Mouse (Mus musculus): Measurements from ENCODE around the gene Cnnm3. TPM values are rescaled to one million over a fixed set of nuclear protein-coding genes. Genes with fewer than 3 reads are reported as not detected.
"Not testable (repeated sequence)": the region's sequence is repeated elsewhere in the genome, so short reads cannot be mapped to it uniquely, and the experiment has no call there.

Gene Cnnm3
- total RNA-seq, 2 experiments from 2014 or later, result 44.1 to 45.1 TPM

DNA sequence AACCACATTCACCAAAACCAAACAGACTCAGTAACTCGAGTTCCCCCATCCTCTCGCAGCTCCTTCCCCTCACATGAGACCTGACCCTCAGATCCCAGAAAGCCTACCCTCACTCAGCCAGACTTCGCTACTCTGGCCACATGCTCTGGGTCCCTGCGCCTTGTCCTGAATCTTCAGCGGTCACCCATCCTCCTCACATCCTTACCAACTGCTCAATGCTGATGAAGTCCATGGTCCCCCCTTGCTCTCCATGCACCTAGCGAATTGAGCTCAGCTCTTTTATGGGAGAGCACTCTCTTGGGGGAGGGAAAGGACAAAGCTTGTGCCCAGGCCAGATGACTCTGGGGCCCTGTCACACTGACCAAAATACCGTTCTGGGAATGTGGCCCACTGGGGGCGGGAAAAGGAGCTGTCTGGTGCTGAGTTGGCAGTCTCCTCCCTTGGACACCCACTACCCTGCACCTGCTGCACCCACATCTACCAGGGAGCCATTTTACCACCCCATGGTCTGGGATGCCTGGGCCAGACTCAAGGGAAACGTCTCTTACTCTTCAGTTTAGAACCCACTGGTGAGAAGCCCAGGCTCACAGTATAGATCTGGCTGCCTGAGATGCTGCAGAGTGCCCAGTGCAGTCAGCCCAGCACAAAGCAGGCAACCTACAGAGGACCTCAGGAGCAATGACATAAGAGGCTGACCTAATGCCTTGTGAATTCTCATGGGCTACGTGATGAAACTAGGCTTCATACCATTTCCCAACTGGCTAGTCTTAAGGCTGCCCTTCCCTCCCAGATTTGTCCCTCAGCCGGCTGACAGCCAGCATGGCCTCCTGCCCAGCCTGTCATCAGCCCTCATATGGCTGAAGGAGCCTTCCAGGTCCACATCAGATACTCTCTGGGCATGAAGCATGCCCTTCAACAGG is 24.1 kb downstream of the Cnnm3 start:
- DNase-seq (ENCODE audit: low spot score in 2 of 2), result no peak

DNA sequence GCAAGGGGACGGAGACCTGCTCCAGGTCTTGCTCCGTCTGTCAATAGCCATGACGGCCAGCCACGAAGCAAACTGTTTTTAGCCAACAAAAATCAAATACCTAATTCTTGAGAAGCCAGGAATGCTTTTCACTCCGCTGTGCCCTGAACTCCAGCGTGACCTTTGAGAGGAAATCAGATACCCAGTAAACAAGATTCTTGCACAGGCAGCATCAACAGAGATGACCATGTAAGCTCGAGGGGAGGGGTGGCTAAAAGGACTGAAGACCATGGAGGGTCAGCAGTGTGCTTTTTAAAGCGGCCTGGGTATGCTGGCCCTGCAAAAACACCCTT is 24.7 kb downstream of the Cnnm3 start:
- DNase-seq (ENCODE audit: low spot score in 2 of 2), result no peak

DNA sequence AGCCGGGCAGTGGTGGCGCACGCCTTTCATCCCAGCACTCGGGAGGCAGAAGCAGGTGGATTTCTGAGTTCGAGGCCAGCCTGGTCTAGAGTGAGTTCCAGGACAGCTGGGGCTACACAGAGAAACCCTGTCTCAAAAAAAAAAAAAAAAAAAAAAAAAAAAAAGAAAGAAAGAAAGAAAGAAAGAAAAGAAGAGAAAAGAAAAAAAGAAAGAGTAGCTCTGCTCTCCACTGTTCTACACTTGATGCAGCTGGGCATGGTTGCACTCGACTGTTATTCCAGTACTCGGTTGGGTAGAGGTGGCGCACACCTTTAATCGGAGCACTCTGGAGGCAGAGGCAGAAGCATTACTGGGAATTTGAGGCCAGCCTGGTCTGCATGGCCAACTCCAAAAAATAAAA is 25.1 kb downstream of the Cnnm3 start, which contains the start of gene Ankrd23:
Ankrd23 (minus strand) TSS at position 101 of the 400 bp plus-strand sequence.
- not testable (repeated sequence) for DNase-seq (ENCODE audit: low spot score in 2 of 2)

DNA sequence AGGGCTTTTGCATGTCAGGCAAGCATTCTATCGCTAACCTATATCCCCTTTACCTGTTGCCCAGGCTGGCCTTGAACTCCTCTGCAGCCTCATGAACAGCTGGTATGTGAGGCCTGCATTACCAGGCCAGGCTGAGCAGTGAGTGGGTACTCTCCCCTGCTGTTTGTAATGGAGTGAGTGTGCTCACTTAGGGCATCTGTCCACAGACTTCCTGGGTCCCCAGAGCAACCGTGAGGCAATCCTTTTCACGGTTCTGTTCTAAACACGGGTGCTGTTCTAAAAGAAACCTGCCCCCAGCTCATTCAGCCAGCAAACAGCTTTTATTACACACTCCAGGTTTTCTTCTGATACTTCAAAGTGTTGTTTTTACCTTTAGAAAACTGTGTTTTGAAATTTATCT is 27.1 kb downstream of the Cnnm3 start:
- no peak for DNase-seq (ENCODE audit: low spot score in 2 of 2)

DNA sequence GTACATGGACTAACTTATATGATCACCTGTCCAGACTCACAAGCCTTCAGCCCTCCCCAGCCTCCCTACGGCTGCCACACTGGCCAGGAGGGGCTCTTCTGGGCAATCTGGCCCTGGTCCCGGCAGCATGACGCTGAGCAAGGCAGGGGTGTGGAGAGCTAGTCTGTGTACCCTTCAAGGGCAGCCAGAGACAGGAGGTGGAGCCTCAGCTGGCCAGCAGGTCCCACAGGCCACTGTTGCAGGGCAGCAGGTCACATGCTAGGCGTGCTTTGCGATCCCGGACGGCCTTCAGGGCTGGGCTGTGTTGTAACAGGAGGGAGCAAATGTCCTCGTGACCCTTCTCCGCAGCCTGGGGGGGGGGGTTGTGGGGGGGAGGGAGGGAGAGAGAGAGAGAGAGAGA is 27.5 kb downstream of the Cnnm3 start, which contains the start of gene Gm42417:
Gm42417 (minus strand) TSS at position 244 of the 400 bp plus-strand sequence.
- DNase-seq (ENCODE audit: low spot score in 2 of 2), result peak in 1 of 2 experiments; percentile 60

DNA sequence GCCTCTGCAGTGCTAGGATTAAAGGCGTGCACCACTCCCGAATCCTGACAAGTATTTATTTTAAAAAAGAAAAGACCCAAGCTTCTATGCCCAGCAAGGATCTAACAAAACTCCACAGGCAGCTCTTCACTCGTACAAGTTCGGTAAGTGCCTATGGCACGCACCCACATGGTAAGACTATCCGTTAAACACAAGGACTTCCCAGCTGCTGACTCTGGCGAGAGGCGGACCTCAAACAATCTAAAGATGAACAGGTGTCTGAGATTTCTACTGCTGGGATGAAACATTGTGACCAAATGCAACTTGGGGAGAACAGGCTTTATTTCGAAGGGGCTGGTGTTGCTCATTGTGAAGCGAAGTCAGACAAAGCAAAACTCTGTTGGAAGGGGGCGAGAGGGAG is 28.5 kb downstream of the Cnnm3 start:
- no peak for DNase-seq (ENCODE audit: low spot score in 2 of 2)

DNA sequence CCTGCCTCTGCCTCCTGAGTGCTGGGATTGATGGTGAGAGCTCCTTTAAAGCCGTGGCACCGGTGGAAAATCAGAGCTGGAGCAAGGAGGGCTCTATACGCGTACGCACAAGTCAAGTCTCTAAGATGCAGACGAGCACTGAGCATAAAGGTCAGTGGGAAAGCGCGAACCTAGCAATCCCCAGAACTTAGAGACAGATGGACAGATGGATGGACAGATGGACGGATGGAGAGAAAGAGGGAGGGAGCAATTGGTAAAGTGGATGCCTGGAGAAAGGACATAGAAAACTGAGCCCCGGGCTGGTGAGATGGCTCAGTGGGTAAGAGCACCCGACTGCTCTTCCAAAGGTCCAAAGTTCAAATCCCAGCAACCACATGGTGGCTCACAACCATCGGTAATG is 29.1 kb downstream of the Cnnm3 start:
- no peak for DNase-seq (ENCODE audit: low spot score in 2 of 2)

DNA sequence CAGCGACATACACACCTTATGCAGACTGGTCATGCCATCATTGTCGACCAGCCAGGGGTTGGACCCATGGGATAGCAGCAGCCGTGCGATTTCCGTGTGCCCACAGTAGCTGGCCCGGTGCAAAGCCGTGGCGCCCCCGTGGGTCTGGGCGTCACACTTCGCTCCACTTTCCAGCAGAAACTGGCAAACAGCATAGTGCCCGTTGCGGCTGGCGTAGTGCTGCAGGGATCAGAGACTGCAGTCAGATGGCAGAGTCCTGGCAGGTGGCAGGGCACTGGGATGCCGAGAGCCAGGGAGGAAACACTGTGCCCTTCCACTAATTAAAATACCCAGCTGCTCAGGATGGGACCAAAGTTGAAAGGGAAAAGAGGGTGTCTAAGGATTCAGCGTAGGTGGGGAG is 30.2 kb downstream of the Cnnm3 start:
- DNase-seq (ENCODE audit: low spot score in 2 of 2), result no peak

DNA sequence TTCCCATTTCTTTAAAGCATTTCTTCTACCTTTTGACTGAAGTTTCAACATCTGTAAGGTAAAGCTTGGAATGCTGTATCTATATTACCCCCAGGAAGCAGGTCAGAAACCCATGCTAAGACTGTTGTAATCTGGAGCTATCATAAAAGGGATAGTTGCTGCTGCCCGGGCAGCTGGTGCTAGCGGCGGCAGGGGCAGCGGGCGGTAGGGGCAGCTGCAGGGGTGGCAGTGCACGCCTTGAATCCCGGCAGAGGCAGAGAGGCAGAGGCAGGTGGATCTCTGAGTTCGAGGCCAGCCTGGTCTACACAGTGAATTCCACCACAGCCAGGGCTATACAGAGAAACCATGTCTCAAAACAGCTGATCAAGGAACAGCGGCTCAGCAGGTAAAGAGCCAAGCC is 31.3 kb downstream of the Cnnm3 start:
- no peak for DNase-seq (ENCODE audit: low spot score in 2 of 2)

DNA sequence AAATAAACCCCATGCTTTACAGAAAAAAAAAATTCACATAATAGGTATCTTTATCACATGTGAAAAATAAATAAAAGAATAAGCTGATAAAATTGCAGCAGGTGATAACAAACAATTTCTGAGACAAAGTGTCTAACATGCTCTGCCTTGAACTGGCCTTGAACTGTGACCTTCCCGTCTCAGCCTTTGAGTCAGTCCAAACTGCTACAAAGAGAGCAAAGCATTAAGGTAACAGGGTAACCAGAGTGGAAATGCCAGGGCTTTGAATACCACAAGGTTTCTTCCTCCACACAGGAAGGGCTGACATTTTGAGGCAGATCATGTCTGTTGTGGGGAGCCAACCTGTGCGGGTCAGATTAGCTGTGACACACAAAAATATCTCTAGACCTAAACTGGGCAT is 33.7 kb downstream of the Cnnm3 start:
- no peak for DNase-seq (ENCODE audit: low spot score in 2 of 2)

DNA sequence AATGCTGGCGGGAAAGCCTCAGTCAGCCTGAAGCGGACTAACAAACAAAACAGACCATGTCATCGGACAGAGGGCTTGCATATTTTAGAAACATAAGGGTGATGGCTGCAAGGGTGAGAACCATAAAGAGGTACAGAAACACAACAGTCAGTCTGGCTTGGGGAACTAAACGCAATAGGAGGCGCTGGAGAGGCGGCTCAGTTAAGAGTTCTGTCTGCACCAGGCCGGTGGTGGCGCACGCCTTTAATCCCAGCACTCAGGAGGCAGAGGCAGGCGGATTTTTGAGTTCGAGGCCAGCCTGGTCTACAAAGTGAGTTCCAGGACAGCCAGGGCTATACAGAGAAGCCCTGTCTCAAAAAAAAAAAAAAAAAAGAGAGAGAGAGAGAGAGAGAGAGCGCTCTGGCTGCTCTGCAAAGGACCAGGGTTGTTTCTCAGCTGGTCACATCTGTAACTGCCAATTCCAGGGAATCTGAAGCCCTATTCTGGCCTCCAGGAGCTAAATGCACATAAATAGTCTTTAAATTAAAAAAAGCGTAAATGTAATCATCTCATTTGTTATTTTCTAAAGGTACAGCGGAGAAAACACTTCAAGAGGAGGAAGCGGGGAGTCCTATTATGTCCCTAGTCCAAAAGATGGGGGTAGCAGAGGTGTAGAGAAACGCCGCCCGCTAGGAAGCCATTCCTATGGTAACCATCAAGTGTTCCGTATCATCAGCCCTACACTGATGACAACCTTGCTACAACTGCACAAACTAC is 34.4 kb downstream of the Cnnm3 start:
- DNase-seq (ENCODE audit: low spot score in 2 of 2), result no peak

DNA sequence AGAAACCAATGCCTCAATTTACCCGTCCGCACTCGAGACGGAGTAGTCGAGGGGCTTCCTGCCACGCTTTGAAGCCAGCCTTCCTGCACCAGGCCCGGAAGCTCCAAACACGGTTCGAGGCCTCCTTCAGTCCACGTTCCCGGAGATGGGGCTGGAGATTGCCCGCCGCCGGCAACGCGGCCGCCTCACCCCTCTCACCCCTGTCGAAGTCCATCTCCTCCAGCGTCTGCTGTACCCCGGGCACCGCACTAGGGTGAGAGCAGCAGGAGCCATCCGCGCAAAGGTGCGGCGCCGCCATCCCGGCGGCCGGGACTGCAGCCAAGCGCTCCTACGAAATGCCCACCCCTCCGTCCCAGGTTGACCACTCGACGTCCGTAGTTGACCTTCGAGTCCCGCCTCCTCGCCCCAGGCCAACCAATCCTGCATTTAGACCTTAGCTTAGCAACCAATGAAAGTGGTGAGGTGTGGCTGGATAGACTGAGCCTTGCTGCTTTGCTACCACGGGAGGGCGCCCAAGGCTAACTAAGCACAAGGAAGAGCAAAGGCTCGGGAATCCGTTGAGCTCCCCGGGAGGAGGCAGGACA is 35.3 kb downstream of the Cnnm3 start, which contains the start of gene Ankrd39:
Ankrd39 (minus strand) TSS at position 558 of the 584 bp plus-strand sequence.
- DNase-seq (ENCODE audit: low spot score in 2 of 2), result peak; percentile 82 to 94

DNA sequence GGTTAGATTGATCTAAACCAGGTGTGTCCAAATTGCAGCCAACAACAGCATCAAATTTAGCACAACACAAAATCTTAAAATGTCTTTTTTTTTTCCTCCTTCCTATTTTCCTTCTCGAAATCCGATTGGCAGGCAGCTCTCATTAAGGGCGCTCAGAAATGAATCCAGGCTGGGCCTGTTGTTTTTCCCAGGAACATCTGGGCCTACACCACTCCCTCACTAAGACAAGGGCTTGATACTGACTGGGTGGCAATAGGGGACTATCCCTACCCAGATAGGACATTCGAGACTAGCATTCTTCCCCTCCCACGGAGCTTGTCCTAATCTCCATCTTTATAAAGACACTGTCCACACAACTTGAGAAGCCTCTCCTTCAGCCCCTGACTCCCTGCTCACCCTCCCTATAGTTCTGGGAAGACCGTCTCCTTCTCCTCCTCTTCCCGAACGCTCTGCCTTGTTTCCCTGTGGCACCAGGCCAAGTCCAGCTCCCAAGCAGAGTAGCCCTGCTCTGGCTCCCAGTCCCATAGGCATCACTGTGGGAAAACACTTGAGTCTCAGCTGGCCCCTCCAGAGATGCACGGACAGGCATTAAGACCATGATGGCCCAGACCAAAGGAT is 36.4 kb downstream of the Cnnm3 start:
- no peak for DNase-seq (ENCODE audit: low spot score in 2 of 2)

DNA sequence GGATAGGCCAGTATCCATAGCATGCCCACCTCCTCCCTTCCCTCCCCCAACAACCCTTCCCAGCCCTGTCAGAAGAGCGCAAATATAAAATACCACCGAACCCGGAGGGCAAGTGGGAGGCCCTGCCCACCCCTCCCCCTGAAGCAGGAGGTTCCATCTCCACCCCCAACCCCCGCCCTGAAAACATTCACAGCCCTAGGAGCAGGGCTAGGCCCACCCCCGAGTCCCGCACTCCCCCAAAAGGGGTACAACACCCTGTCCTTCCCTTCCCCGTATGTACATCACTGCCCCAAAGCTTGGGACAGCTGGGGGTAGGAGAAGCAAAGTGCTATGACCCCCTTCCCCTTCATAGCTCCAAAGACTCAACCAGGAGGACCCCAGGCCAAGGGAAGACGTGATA is 37.1 kb downstream of the Cnnm3 start:
- no peak for DNase-seq (ENCODE audit: low spot score in 2 of 2)

DNA sequence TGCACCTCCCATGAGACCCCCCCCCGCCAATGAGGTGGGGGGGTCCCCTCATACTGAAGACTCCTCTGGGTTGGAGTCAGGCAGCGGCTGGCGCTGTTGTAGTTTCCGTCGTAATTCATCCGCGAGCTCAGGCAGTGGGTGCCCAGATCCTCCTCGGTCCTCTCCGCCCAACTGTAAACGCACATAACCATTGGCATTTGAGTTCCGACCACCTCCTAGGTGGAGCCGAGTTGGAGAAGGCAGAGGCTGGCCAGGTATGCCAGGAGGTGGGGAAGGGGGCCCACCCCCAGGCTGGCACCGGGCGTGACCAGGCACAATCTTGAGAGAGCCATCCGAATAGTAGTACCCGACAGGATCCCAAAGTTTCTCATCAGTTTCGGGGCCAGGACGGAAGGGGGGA is 37.8 kb downstream of the Cnnm3 start:
- no peak for DNase-seq (ENCODE audit: low spot score in 2 of 2)

DNA sequence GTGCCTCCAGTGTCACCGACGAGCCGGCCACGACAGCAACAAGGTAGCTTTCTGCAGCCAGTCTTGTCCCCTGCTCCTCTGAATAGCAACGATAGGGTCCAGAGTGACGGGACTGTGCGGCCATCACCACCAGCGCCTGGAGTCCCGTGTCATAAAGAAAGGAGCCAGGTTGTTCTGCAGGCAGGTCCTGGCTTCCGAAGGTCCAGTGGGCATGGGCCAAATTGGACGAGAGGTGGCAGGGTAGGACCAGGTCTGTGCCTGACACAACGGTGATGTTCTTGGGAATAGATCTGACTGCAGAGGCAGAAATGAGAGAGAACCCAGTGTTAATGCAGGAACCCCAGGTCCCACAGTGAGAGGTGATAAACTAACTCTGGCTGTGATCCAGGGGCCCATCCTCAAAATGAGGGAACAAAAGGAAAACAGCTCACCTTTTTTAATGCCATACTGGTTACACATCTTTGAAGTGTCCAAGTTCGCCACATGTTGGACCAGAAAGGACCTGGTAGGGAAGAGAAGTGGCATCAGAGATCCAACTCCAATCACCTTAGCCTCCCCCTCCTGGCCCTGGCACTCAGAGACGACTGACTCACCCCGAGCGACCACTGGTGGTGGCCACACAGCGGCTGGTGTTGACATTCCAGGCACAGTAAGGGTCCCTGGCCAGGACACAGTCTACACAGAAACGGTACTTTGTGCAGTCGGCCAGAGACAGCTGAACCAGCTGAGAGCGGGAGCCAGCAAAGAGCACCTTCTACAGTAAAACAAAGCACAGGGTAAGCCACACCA is 38.6 kb downstream of the Cnnm3 start:
- no peak for DNase-seq (ENCODE audit: low spot score in 2 of 2)

DNA sequence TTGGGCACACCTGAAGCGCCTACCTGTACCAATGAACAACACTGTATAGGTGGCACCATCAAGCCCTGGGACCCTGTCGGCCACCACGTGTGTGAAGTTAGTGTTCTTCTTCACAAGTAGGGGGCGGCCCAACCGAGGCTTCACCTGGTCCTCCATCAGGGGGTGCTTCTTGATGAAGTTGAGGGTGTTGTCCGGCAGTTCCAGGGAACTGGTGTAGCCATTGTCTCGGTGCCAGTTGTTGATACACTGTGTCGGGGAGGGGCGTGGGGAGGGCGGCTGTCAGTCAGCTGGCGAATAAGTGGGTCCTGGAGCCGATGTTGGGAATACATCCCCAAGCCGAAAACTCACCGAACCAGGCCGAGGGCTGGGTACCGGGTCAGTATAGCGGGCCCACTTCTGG is 40.2 kb downstream of the Cnnm3 start:
- DNase-seq (ENCODE audit: low spot score in 2 of 2), result no peak

DNA sequence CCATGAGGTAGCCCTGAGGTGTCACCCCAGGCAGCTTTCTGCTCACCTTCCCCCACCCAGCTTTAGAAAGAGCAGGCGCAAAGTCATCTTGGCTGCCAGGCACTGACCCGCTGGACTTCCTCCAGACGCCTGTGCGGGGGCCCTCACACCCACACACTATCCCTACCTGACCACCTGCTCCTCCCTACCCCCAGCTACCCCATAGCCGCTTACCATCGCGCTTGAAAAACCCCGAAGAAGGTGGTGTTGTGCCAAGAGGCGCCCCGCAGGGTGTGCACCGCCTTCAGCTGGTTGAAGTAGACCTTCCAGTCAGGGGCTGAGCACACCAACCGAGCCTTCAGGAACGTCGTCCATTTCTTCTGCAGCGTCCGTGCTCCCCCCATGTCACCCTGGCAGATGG is 40.8 kb downstream of the Cnnm3 start:
- DNase-seq (ENCODE audit: low spot score in 2 of 2), result no peak

DNA sequence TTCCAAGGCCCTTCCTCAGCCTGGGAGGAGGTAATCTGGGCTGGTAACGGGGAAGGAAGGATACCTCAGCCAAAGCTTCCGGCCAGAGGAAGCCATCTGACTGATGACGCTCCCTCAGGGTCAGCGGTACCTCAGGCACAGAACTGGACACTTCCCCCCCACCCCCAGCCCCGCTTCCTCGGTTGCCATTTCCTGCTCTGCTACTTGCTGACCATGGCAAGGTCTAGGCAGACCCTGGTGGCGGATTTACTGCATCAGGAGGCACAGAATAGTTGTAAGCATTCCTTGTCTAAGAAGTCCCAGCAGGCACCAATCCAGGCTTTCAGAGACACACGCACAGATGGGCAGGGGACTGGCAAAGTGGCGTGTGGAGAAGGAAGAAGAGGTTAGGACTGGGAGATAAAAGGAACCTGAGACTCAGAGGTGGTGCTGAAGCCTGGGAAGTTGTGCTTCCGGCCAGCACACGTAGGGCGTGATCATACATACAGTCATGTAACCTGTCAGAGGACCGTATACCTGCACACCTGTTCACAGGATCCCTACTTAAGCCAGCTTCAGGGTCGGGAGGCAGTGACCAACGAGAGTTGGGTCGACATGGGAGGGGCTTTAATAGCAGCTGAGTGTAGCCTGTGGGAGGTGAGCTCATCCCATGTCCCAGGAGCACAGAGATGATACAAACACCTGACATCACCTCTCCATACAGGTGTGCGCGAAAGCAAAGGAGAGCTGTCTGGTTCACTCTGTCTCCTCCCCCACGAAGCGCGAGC is 43.1 kb downstream of the Cnnm3 start:
- DNase-seq (ENCODE audit: low spot score in 2 of 2), result no peak
